Mouse (Mus musculus) kidney, adult 2 months (tissue): ENCODE measurements at regions not wholly inside any gene's neighbourhood (a gene's known extent, or its start where the extent isn't known, plus 50 kb on each side); places are given as distances from the start of the nearest gene placed in this dataset.

Source experiments
- CTCF ChIP-seq: fragments of 200-500 bp; conservative IDR thresholded peaks from 2 replicates; pipeline ENCODE4 v1.5.1; 2011; ENCODE audit warnings: low read depth, mild to moderate bottlenecking, control low read depth, low read length, moderate library complexity, mixed read lengths; ENCODE audit not compliant: insufficient read depth, insufficient read length
- POLR2A ChIP-seq: fragments of 200-500 bp; IDR thresholded peaks from one replicate; pipeline ENCODE4 v1.6.1; 2011; ENCODE audit warnings: low read depth, low read length, control low read depth

DNA sequence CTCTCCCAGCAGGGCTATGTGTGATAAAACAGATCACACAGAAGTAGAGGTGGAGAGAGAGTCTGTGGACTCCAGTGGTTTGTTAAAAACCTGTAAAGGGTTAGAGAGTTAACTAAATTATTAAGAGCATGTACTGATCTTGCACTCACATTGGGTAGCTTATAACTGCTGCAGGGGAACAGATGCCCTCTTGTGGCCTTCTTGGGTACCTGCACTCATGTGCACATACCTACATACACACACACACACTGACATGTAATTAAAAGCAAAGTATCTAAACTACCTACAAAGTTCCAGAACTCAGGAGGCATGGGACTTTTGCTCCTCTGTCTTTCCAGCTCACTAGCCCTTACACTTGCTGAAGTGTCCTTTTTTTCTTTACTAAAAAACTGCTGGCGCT is 228.4 kb upstream of the Cxcr4 start:
- TF ChIP-seq CTCF (peak; percentile 8; the same call in 1 of the 2 replicates), POLR2A (no peak)
